Mouse (Mus musculus): ENCODE results near the gene Zfp704. TPM values are rescaled to one million over a fixed set of nuclear protein-coding genes. Genes with fewer than 3 reads are reported as not detected.

Gene Zfp704
- polyA plus RNA-seq, 1 experiment, result 1.7 TPM

- Histone ChIP-seq H3K79me3 (ENCODE audit: low read depth) (no peaks in the 10 kb centered on the region), H3ac (ENCODE audit: control insufficient read depth, insufficient read length, low read depth) (no peak overlapping the region), H3K27me3 (ENCODE audit: control insufficient read depth, insufficient read depth, insufficient read length) (no peaks in the 10 kb centered on the region), H3K4me3 (ENCODE audit: insufficient read depth, poor library complexity, severe bottlenecking) (no peak overlapping the region), H3K79me2 (ENCODE audit: control insufficient read depth, insufficient read depth) (no peaks in the 10 kb centered on the region), H3K36me3 (ENCODE audit: control insufficient read depth, insufficient read depth) (no peaks in the 10 kb centered on the region)
- TF ChIP-seq FOSL1 (IDR thresholded peaks at IDR 0.05; ENCODE audit: insufficient read depth, low read length, poor library complexity, severe bottlenecking), result no peak
- no peak for TF ChIP-seq MYOG (IDR thresholded peaks at IDR 0.05; ENCODE audit: control insufficient read depth, extremely low read depth, insufficient read length)
- no peak for TF ChIP-seq CTCF (IDR thresholded peaks at IDR 0.05; ENCODE audit: control insufficient read depth, insufficient read depth, insufficient read length)
- no peak for TF ChIP-seq CEBPB (IDR thresholded peaks at IDR 0.05; ENCODE audit: low read depth)
- TF ChIP-seq MAX (IDR thresholded peaks at IDR 0.05), result no peak
- no peak for TF ChIP-seq MYOD1 (IDR thresholded peaks at IDR 0.05; ENCODE audit: control insufficient read depth, insufficient read length, low read depth)
- no peak for TF ChIP-seq USF1 (IDR thresholded peaks at IDR 0.05; ENCODE audit: low read depth)
Measured at GRCm38 (mm10) chr3:9554916-9555315, 55.0 kb downstream of the Zfp704 start.

GRCm38 (mm10) chr3:9552332-9552731 is 57.6 kb downstream of the Zfp704 start:
- no peaks in the 10 kb centered on the region for H3K79me2 ChIP-seq (ENCODE audit: control insufficient read depth, insufficient read depth)
- H3ac ChIP-seq (ENCODE audit: control insufficient read depth, insufficient read length, low read depth), result no peak overlapping the region
- no peaks in the 10 kb centered on the region for H3K79me3 ChIP-seq (ENCODE audit: low read depth)
- H3K36me3 ChIP-seq (ENCODE audit: control insufficient read depth, insufficient read depth), result no peaks in the 10 kb centered on the region
- no peak overlapping the region for H3K4me3 ChIP-seq (ENCODE audit: insufficient read depth, poor library complexity, severe bottlenecking)
- H3K27me3 ChIP-seq (ENCODE audit: control insufficient read depth, insufficient read depth, insufficient read length), result no peaks in the 10 kb centered on the region
- no peak for TF ChIP-seq CEBPB (IDR thresholded peaks at IDR 0.05; ENCODE audit: low read depth)
- no peak for TF ChIP-seq USF1 (IDR thresholded peaks at IDR 0.05; ENCODE audit: low read depth)
- no peak for TF ChIP-seq FOSL1 (IDR thresholded peaks at IDR 0.05; ENCODE audit: insufficient read depth, low read length, poor library complexity, severe bottlenecking)
- TF ChIP-seq CTCF (IDR thresholded peaks at IDR 0.05; ENCODE audit: control insufficient read depth, insufficient read depth, insufficient read length), result no peak
- no peak for TF ChIP-seq MAX (IDR thresholded peaks at IDR 0.05)
- no peak for TF ChIP-seq MYOD1 (IDR thresholded peaks at IDR 0.05; ENCODE audit: control insufficient read depth, insufficient read length, low read depth)
- TF ChIP-seq MYOG (IDR thresholded peaks at IDR 0.05; ENCODE audit: control insufficient read depth, extremely low read depth, insufficient read length), result no peak

GRCm38 (mm10) chr3:9550930-9551329 is 59.0 kb downstream of the Zfp704 start:
- no peaks in the 10 kb centered on the region for H3K79me2 ChIP-seq (ENCODE audit: control insufficient read depth, insufficient read depth)
- H3K27me3 ChIP-seq (ENCODE audit: control insufficient read depth, insufficient read depth, insufficient read length), result no peaks in the 10 kb centered on the region
- H3K79me3 ChIP-seq (ENCODE audit: low read depth), result no peaks in the 10 kb centered on the region
- no peak overlapping the region for H3ac ChIP-seq (ENCODE audit: control insufficient read depth, insufficient read length, low read depth)
- TF ChIP-seq USF1 (IDR thresholded peaks at IDR 0.05; ENCODE audit: low read depth) (no peak), MYOG (IDR thresholded peaks at IDR 0.05; ENCODE audit: control insufficient read depth, extremely low read depth, insufficient read length) (no peak), MAX (IDR thresholded peaks at IDR 0.05) (no peak), CTCF (IDR thresholded peaks at IDR 0.05; ENCODE audit: control insufficient read depth, insufficient read depth, insufficient read length) (no peak), FOSL1 (IDR thresholded peaks at IDR 0.05; ENCODE audit: insufficient read depth, low read length, poor library complexity, severe bottlenecking) (no peak), MYOD1 (IDR thresholded peaks at IDR 0.05; ENCODE audit: control insufficient read depth, insufficient read length, low read depth) (no peak)
- no peak overlapping the region for H3K4me3 ChIP-seq (ENCODE audit: insufficient read depth, poor library complexity, severe bottlenecking)
- no peaks in the 10 kb centered on the region for H3K36me3 ChIP-seq (ENCODE audit: control insufficient read depth, insufficient read depth)

- Histone ChIP-seq H3K79me2 (ENCODE audit: control insufficient read depth, insufficient read depth) (no peaks in the 10 kb centered on the region), H3K27me3 (ENCODE audit: control insufficient read depth, insufficient read depth, insufficient read length) (no peaks in the 10 kb centered on the region), H3K36me3 (ENCODE audit: control insufficient read depth, insufficient read depth) (no peaks in the 10 kb centered on the region), H3K79me3 (ENCODE audit: low read depth) (no peaks in the 10 kb centered on the region), H3ac (ENCODE audit: control insufficient read depth, insufficient read length, low read depth) (no peak overlapping the region), H3K4me3 (ENCODE audit: insufficient read depth, poor library complexity, severe bottlenecking) (no peak overlapping the region)
- TF ChIP-seq MAX (IDR thresholded peaks at IDR 0.05) (no peak), CEBPB (IDR thresholded peaks at IDR 0.05; ENCODE audit: low read depth) (no peak), MYOD1 (IDR thresholded peaks at IDR 0.05; ENCODE audit: control insufficient read depth, insufficient read length, low read depth) (no peak), USF1 (IDR thresholded peaks at IDR 0.05; ENCODE audit: low read depth) (no peak), FOSL1 (IDR thresholded peaks at IDR 0.05; ENCODE audit: insufficient read depth, low read length, poor library complexity, severe bottlenecking) (no peak), CTCF (IDR thresholded peaks at IDR 0.05; ENCODE audit: control insufficient read depth, insufficient read depth, insufficient read length) (no peak), MYOG (IDR thresholded peaks at IDR 0.05; ENCODE audit: control insufficient read depth, extremely low read depth, insufficient read length) (no peak)
Measured at GRCm38 (mm10) chr3:9549815-9550214, 60.1 kb downstream of the Zfp704 start.

DNA sequence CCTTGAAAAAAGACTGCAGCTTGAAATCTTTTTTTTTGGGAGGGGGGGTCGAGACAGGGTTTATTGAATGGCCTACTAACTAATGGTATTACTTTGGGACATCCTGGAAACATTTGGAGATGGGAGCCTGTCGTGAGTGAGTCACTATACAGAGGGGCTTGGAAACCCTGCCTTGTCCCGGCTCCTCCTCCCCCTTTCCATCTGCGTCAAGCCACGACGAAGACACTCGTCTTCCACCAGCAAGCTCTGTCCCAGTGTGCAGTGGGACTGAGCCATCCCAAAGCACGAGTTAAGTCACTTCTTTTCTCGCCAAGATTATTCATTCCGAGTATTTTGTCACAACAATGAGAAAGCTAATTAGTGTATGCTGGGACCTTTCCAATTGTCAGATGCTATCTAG is 61.7 kb downstream of the Zfp704 start:
- no peaks in the 10 kb centered on the region for H3K79me2 ChIP-seq (ENCODE audit: control insufficient read depth, insufficient read depth)
- H3K36me3 ChIP-seq (ENCODE audit: control insufficient read depth, insufficient read depth), result no peaks in the 10 kb centered on the region
- H3K79me3 ChIP-seq (ENCODE audit: low read depth), result no peaks in the 10 kb centered on the region
- TF ChIP-seq USF1 (IDR thresholded peaks at IDR 0.05; ENCODE audit: low read depth) (no peak), CEBPB (IDR thresholded peaks at IDR 0.05; ENCODE audit: low read depth) (no peak), FOSL1 (IDR thresholded peaks at IDR 0.05; ENCODE audit: insufficient read depth, low read length, poor library complexity, severe bottlenecking) (no peak)
- no peaks in the 10 kb centered on the region for H3K27me3 ChIP-seq (ENCODE audit: control insufficient read depth, insufficient read depth, insufficient read length)
- no peak overlapping the region for H3ac ChIP-seq (ENCODE audit: control insufficient read depth, insufficient read length, low read depth)
- H3K4me3 ChIP-seq (ENCODE audit: insufficient read depth, poor library complexity, severe bottlenecking), result no peak overlapping the region

DNA sequence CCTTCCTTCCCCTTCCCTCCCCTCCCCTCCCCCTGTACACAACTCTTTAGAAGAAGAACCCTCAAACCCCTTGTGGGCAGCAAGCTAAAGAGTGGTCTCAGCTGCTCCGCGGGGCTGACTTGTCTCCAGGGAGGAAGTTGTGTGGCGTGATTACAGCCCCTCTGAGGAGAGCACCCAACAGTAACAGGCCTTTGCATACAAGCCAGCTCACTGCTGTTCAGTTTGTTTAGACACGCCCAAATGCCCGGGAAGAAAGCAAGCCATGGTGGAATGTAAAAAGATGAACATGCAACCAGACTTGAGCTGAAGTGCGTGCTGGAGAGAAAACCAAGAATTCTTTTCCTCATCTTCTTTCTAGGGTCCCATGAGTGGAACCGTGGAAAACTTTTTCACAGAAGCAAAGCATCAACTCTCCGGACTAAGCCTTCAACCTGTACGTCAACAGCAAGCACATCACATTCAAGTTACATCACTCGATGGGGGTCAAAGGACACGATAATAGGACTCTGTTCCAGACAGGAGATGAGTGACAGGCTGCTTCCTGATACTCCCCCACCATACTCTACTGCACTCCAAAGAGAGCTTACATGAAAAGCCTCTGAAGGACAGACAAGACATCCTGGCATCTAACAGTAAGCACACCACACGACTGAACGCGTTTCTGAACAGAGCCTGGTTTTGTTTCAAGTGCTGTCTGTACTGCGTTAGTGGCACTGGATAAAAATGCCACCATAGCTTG is 62.8 kb downstream of the Zfp704 start:
- TF ChIP-seq USF1 (IDR thresholded peaks at IDR 0.05; ENCODE audit: low read depth) (no peak), FOSL1 (IDR thresholded peaks at IDR 0.05; ENCODE audit: insufficient read depth, low read length, poor library complexity, severe bottlenecking) (no peak), CEBPB (IDR thresholded peaks at IDR 0.05; ENCODE audit: low read depth) (no peak), CTCF (IDR thresholded peaks at IDR 0.05; ENCODE audit: control insufficient read depth, insufficient read depth, insufficient read length) (no peak), MAX (IDR thresholded peaks at IDR 0.05) (no peak), MYOG (IDR thresholded peaks at IDR 0.05; ENCODE audit: control insufficient read depth, extremely low read depth, insufficient read length) (no peak), MYOD1 (IDR thresholded peaks at IDR 0.05; ENCODE audit: control insufficient read depth, insufficient read length, low read depth) (no peak)
- Histone ChIP-seq H3K36me3 (ENCODE audit: control insufficient read depth, insufficient read depth) (no peaks in the 10 kb centered on the region), H3K79me2 (ENCODE audit: control insufficient read depth, insufficient read depth) (no peaks in the 10 kb centered on the region), H3ac (ENCODE audit: control insufficient read depth, insufficient read length, low read depth) (no peak overlapping the region), H3K27me3 (ENCODE audit: control insufficient read depth, insufficient read depth, insufficient read length) (no peaks in the 10 kb centered on the region), H3K4me3 (ENCODE audit: insufficient read depth, poor library complexity, severe bottlenecking) (no peak overlapping the region), H3K79me3 (ENCODE audit: low read depth) (no peaks in the 10 kb centered on the region)

Measured in C2C12 (cell line).